Mouse (Mus musculus) lung, adult 2 months (tissue): ENCODE data around the gene Trpc1.

Source experiments
- CTCF ChIP-seq: fragments of 200-500 bp; IDR thresholded peaks from 2 replicates; pipeline ENCODE4 v1.5.1; 2011; ENCODE audit warnings: mild to moderate bottlenecking, low read length, control low read depth; ENCODE audit not compliant: insufficient read depth
- POLR2A ChIP-seq: fragments of 200-500 bp; IDR thresholded peaks from 2 replicates; pipeline ENCODE4 v1.6.1; 2011; ENCODE audit warnings: low read depth, mild to moderate bottlenecking, control low read depth, low read length, borderline replicate concordance; ENCODE audit errors: extremely low read depth

GRCm38 (mm10) chr9:95762228-95762627, 12.1 kb upstream of the Trpc1 start:
- TF ChIP-seq POLR2A (no peak), CTCF (no peak)
